Mouse (Mus musculus) megakaryocyte-erythroid progenitor cell, adult 5-6 weeks (primary cell): ENCODE data around the gene Srek1. TPM values are rescaled to one million over a fixed set of nuclear protein-coding genes. Genes with fewer than 3 reads are reported as not detected.
A peak's percentile ranks its signal among the peaks of the same experiment; 100 is the strongest.

Experiments used
- ATAC-seq: replicated peaks from 2 replicates; pipeline ENCODE4 v1.8.0; 2016; ENCODE audit warnings: mild to moderate bottlenecking, inconsistent platforms; ENCODE audit not compliant: severe bottlenecking, poor library complexity, low FRiP score, low TSS enrichment
- total RNA-seq, 2 experiments: library from RNA; stranded (forward) in 1 of 2; stranded (reverse) in 1 of 2; fragments of 200-1000, 215-1000 nt in 1 of 2; fragments of >200 nt in 1 of 2; fragmentation: Nextera tagmentation in 1 of 2; gene quantifications; 2 replicates each; pipeline ENCODE4 v1.2.3; 2014 to 2017

Gene Srek1
- total RNA-seq (2014; fragmentation: Nextera tagmentation) (95.7 and 113 TPM in 2 replicates), total RNA-seq (2017) (108 and 122 TPM in 2 replicates)

GRCm38 (mm10) chr13:103774119-103774757 lies at the start of gene Srek1:
Srek1 (minus strand) TSS chr13:103774608.
- ATAC-seq, result peak; percentile 83

GRCm38 (mm10) chr13:103822270-103822669 lies 47.9 kb upstream of the Srek1 start:
- ATAC-seq, result no peak

GRCm38 (mm10) chr13:103819377-103819776 lies 45.0 kb upstream of the Srek1 start:
- no peak for ATAC-seq

- no peak for ATAC-seq
Measured at GRCm38 (mm10) chr13:103817935-103818334, 43.5 kb upstream of the Srek1 start.

GRCm38 (mm10) chr13:103807464-103807863 lies 33.1 kb upstream of the Srek1 start:
- ATAC-seq, result peak; percentile 76

- no peak for ATAC-seq
Measured at GRCm38 (mm10) chr13:103806210-103806851, 31.9 kb upstream of the Srek1 start.

- no peak for ATAC-seq
Measured at GRCm38 (mm10) chr13:103803721-103804120, 29.3 kb upstream of the Srek1 start.

GRCm38 (mm10) chr13:103801021-103801420 lies 26.6 kb upstream of the Srek1 start:
- no peak for ATAC-seq

- no peak for ATAC-seq
Measured at GRCm38 (mm10) chr13:103794688-103795543, 20.5 kb upstream of the Srek1 start.

GRCm38 (mm10) chr13:103779922-103780585 lies 5.6 kb upstream of the Srek1 start:
- peak; percentile 48 for ATAC-seq

GRCm38 (mm10) chr13:103777126-103777525 lies 2.7 kb upstream of the Srek1 start:
- no peak for ATAC-seq

- peak; percentile 56 for ATAC-seq
Measured at GRCm38 (mm10) chr13:103773407-103774118, 845 bp downstream of the Srek1 start.

GRCm38 (mm10) chr13:103772917-103773316 lies 1.5 kb downstream of the Srek1 start:
- no peak for ATAC-seq

- ATAC-seq, result no peak
Measured at GRCm38 (mm10) chr13:103770821-103771220, 3.6 kb downstream of the Srek1 start.

- no peak for ATAC-seq
Measured at GRCm38 (mm10) chr13:103767935-103768334, 6.5 kb downstream of the Srek1 start.

- ATAC-seq, result no peak
Measured at GRCm38 (mm10) chr13:103763640-103764039, 10.8 kb downstream of the Srek1 start.

- peak; percentile 74 for ATAC-seq
Measured at GRCm38 (mm10) chr13:103761971-103762370, 12.4 kb downstream of the Srek1 start.

- ATAC-seq, result peak; percentile 85
Measured at GRCm38 (mm10) chr13:103751421-103751820, 23.0 kb downstream of the Srek1 start.

- no peak for ATAC-seq
Measured at GRCm38 (mm10) chr13:103745688-103746087, 28.7 kb downstream of the Srek1 start.
